Mouse (Mus musculus) forebrain, embryonic 11.5 days (tissue): ENCODE results near the gene Ddx23. TPM values are rescaled to one million over a fixed set of nuclear protein-coding genes. Genes with fewer than 3 reads are reported as not detected.

ENCODE experiments used
- ATAC-seq: fragments of 200-750 bp; cut with Nextera tagmentation; replicated peaks from 2 replicates; pipeline ENCODE4 v1.8.0; 2017; ENCODE audit warnings: moderate TSS enrichment; ENCODE audit not compliant: low FRiP score
- DNase-seq: peaks from one replicate; pipeline ENCODE4 v3.0.0-alpha.2; 2017; ENCODE audit warnings: low spot score
- H3K27ac ChIP-seq: fragments of 300-500 bp; sonication (generic); 2 replicates; pipeline ENCODE4 v1.5.1; 2014; ENCODE audit warnings: low read depth, low read length
- H3K27me3 ChIP-seq: fragments of 300-500 bp; sonication (generic); 2 replicates; pipeline ENCODE4 v1.6.1; 2014; ENCODE audit warnings: mild to moderate bottlenecking, low read length, mixed read lengths; ENCODE audit not compliant: control insufficient read depth, insufficient read depth
- H3K36me3 ChIP-seq: fragments of 300-500 bp; sonication (generic); 2 replicates; pipeline ENCODE4 v1.6.1; 2014; ENCODE audit warnings: mild to moderate bottlenecking, low read length, moderate library complexity, mixed read lengths; ENCODE audit not compliant: control insufficient read depth, insufficient read depth
- H3K4me1 ChIP-seq: fragments of 300-500 bp; sonication (generic); replicated peaks from 2 replicates; pipeline ENCODE4 v1.6.1; 2014; ENCODE audit warnings: low read length, mixed read lengths; ENCODE audit not compliant: control insufficient read depth, insufficient read depth
- H3K4me2 ChIP-seq: fragments of 300-500 bp; sonication (generic); 2 replicates; pipeline ENCODE4 v1.6.1; 2014; ENCODE audit warnings: low read depth, mild to moderate bottlenecking, low read length, moderate library complexity, mixed read lengths; ENCODE audit not compliant: severe bottlenecking
- H3K4me3 ChIP-seq: fragments of 300-500 bp; sonication (generic); 2 replicates; pipeline ENCODE4 v1.5.1; 2014; ENCODE audit warnings: low read depth, low read length
- H3K9ac ChIP-seq: fragments of 300-500 bp; sonication (generic); 2 replicates; pipeline ENCODE4 v1.6.1; 2014; ENCODE audit warnings: low read length
- H3K9me3 ChIP-seq: fragments of 300-500 bp; sonication (generic); 2 replicates; pipeline ENCODE4 v1.6.1; 2016; ENCODE audit warnings: low read length, mixed read lengths; ENCODE audit not compliant: control insufficient read depth
- WGBS: fragments of 180-500 bp; shearing (Covaris S2); extraction: QIAGEN DNeasy Blood & Tissue Kit; methylation state at CpG from one replicate; pipeline ENCODE4 v1.1.7; 2014; 5-methylcytosine and 5-hydroxymethylcytosine counted together
- polyA plus RNA-seq: library from polyadenylated mRNA; unstranded; fragments of >200 nt; fragmentation: Nextera tagmentation; extraction: Ambion mirVana; gene quantifications from 2 replicates; pipeline ENCODE4 v1.2.1, GENCODE M21; 2014

Ddx23 gene
- polyA plus RNA-seq, 1 experiment from 2014 or later = 24.2 TPM

GRCm38 (mm10) chr15:98604041-98604575 lies 58.6 kb downstream of the Ddx23 start:
- WGBS = 96% methylated on average over 24 of the region's 24 CpGs
- H3K27me3 ChIP-seq = no peaks in the 10 kb centered on the region
- H3K4me3 ChIP-seq = no peak overlapping the region
- H3K9me3 ChIP-seq = no peaks in the 10 kb centered on the region
- peaks cover 3% of the 10 kb centered on the region; the same call in 1 of the 2 replicates for H3K36me3 ChIP-seq
- H3K4me1 ChIP-seq = peaks cover 19% of the 10 kb centered on the region; the same call in 1 of the 2 replicates
- no peak for ATAC-seq
- H3K4me2 ChIP-seq = no peak overlapping the region
- DNase-seq = no peak
- no peak overlapping the region for H3K27ac ChIP-seq
- H3K9ac ChIP-seq = no peak overlapping the region

GRCm38 (mm10) chr15:98602921-98603458 lies 59.7 kb downstream of the Ddx23 start:
- WGBS = 68% methylated on average over 4 of the region's 4 CpGs
- Histone ChIP-seq H3K9me3 (no peaks in the 10 kb centered on the region), H3K4me3 (no peak overlapping the region), H3K4me1 (peaks cover 14% of the 10 kb centered on the region; the same call in 1 of the 2 replicates), H3K27ac (no peak overlapping the region), H3K4me2 (no peak overlapping the region), H3K9ac (no peak overlapping the region), H3K36me3 (peaks cover 6% of the 10 kb centered on the region), H3K27me3 (no peaks in the 10 kb centered on the region)
- ATAC-seq (no peak), DNase-seq (no peak)

GRCm38 (mm10) chr15:98602191-98602881 lies 60.4 kb downstream of the Ddx23 start:
- Histone ChIP-seq H3K4me3 (no peak overlapping the region), H3K9me3 (no peaks in the 10 kb centered on the region), H3K9ac (no peak overlapping the region), H3K36me3 (peaks cover 6% of the 10 kb centered on the region), H3K27me3 (no peaks in the 10 kb centered on the region), H3K4me1 (peaks cover 8% of the 10 kb centered on the region; the same call in 1 of the 2 replicates), H3K27ac (no peak overlapping the region), H3K4me2 (no peak overlapping the region)
- DNase-seq (no peak), ATAC-seq (no peak)
- 65% methylated on average over 13 of the region's 13 CpGs for WGBS

- H3K4me2 ChIP-seq = no peak overlapping the region
- no peak overlapping the region for H3K4me3 ChIP-seq
- H3K27ac ChIP-seq = no peak overlapping the region
- H3K36me3 ChIP-seq = peaks cover 9% of the 10 kb centered on the region
- no peak for DNase-seq
- H3K9me3 ChIP-seq = no peaks in the 10 kb centered on the region
- H3K27me3 ChIP-seq = no peaks in the 10 kb centered on the region
- no peak overlapping the region for H3K9ac ChIP-seq
- no peak for ATAC-seq
- 85% methylated on average over 7 of the region's 7 CpGs for WGBS
- peaks cover 3% of the 10 kb centered on the region; the same call in 1 of the 2 replicates for H3K4me1 ChIP-seq
Measured at GRCm38 (mm10) chr15:98601832-98602190, 60.9 kb downstream of the Ddx23 start.

GRCm38 (mm10) chr15:98600036-98600709 lies 62.5 kb downstream of the Ddx23 start:
- Histone ChIP-seq H3K4me3 (no peak overlapping the region), H3K9me3 (no peaks in the 10 kb centered on the region), H3K4me1 (0 out of 2 replicates have a peak, but pooled peaks cover 2% of the 10 kb centered on the region), H3K4me2 (no peak overlapping the region), H3K27me3 (no peaks in the 10 kb centered on the region), H3K36me3 (peaks cover 11% of the 10 kb centered on the region), H3K9ac (no peak overlapping the region), H3K27ac (no peak overlapping the region)
- WGBS = 89% methylated on average over 12 of the region's 12 CpGs
- no peak for DNase-seq
- no peak for ATAC-seq

GRCm38 (mm10) chr15:98596609-98597008 lies 66.1 kb downstream of the Ddx23 start:
- H3K4me1 ChIP-seq = no peaks in the 10 kb centered on the region
- H3K9ac ChIP-seq = no peak overlapping the region
- no peak for DNase-seq
- 93% methylated on average over 14 of the region's 14 CpGs for WGBS
- H3K4me3 ChIP-seq = no peak overlapping the region
- no peaks in the 10 kb centered on the region for H3K9me3 ChIP-seq
- no peak for ATAC-seq
- H3K36me3 ChIP-seq = peaks cover 13% of the 10 kb centered on the region
- no peak overlapping the region for H3K27ac ChIP-seq
- H3K4me2 ChIP-seq = no peak overlapping the region
- no peaks in the 10 kb centered on the region for H3K27me3 ChIP-seq

Other genes with a start within 250 kb of the Ddx23 start
- not detected in 2 replicates for gene Olfr282, start 231.7 kb downstream of the Ddx23 start, polyA plus RNA-seq
- gene Olfr281, start 210.3 kb downstream of the Ddx23 start, polyA plus RNA-seq = not detected in 2 replicates
- not detected in 2 replicates for gene OR5BS1P, start 193.0 kb downstream of the Ddx23 start, polyA plus RNA-seq
- gene Lalba, start 180.2 kb downstream of the Ddx23 start, polyA plus RNA-seq = 0.25 TPM in 1 of 2 replicates, not detected in the other
- gene Olfr279, start 170.5 kb downstream of the Ddx23 start, polyA plus RNA-seq = not detected in 2 replicates
- 138 and 152 TPM in 2 replicates for gene Kansl2, start 128.6 kb downstream of the Ddx23 start, polyA plus RNA-seq
- gene Ccnt1, start 92.0 kb downstream of the Ddx23 start, polyA plus RNA-seq = 62.2 and 67.0 TPM in 2 replicates
- not detected in 2 replicates for gene 4930415O20Rik, start 91.9 kb downstream of the Ddx23 start, polyA plus RNA-seq
- 11.2 and 12.3 TPM in 2 replicates for gene Adcy6, start 52.8 kb downstream of the Ddx23 start, polyA plus RNA-seq
- 45.3 and 46.9 TPM in 2 replicates for gene Cacnb3, start 32.1 kb downstream of the Ddx23 start, polyA plus RNA-seq
- 1.9 and 2.8 TPM in 2 replicates for gene Rnd1, start 14.6 kb upstream of the Ddx23 start, polyA plus RNA-seq
- gene Ccdc65, start 45.3 kb upstream of the Ddx23 start, polyA plus RNA-seq = 0.92 and 1.3 TPM in 2 replicates
- 6.1 and 6.7 TPM in 2 replicates for gene Fkbp11, start 65.3 kb upstream of the Ddx23 start, polyA plus RNA-seq
- 38.1 and 41.4 TPM in 2 replicates for gene Arf3, start 100.3 kb upstream of the Ddx23 start, polyA plus RNA-seq
- gene Wnt10b, start 115.3 kb upstream of the Ddx23 start, polyA plus RNA-seq = 0.41 and 0.43 TPM in 2 replicates
- 0.47 and 0.68 TPM in 2 replicates for gene Wnt1, start 127.0 kb upstream of the Ddx23 start, polyA plus RNA-seq
- not detected in 2 replicates for gene Ddn, start 146.6 kb upstream of the Ddx23 start, polyA plus RNA-seq
- 89.4 and 92.5 TPM in 2 replicates for gene Prkag1, start 168.6 kb upstream of the Ddx23 start, polyA plus RNA-seq
- gene Kmt2d, start 208.3 kb upstream of the Ddx23 start, polyA plus RNA-seq = 20.1 and 20.6 TPM in 2 replicates
- gene Rhebl1, start 231.6 kb upstream of the Ddx23 start, polyA plus RNA-seq = 12.5 and 14.1 TPM in 2 replicates
- gene Dhh, start 235.6 kb upstream of the Ddx23 start, polyA plus RNA-seq = 0.28 and 0.29 TPM in 2 replicates